Mouse (Mus musculus) stomach, embryonic 15.5 days (tissue): ENCODE data around the gene Ubac2. TPM values are rescaled to one million over a fixed set of nuclear protein-coding genes. Genes with fewer than 3 reads are reported as not detected.
"Not testable (repeated sequence)": the region's sequence is repeated elsewhere in the genome, so short reads cannot be mapped to it uniquely, and the experiment has no call there.

Experiments used
- ATAC-seq: fragments of 200-750 bp; cut with Nextera tagmentation; 2 replicates; pipeline ENCODE4 v1.8.0; 2017; ENCODE audit warnings: low read depth, moderate number of reproducible peaks, moderate TSS enrichment; ENCODE audit not compliant: insufficient read depth, low FRiP score
- H3K27ac ChIP-seq: fragments of 300-500 bp; sonication (generic); 2 replicates; pipeline ENCODE4 v1.5.1; 2015; ENCODE audit warnings: mild to moderate bottlenecking, inconsistent platforms
- H3K27me3 ChIP-seq: fragments of 300-500 bp; sonication (generic); replicated peaks from 2 replicates; pipeline ENCODE4 v1.6.1; 2015; ENCODE audit warnings: inconsistent platforms
- H3K36me3 ChIP-seq: fragments of 300-500 bp; sonication (generic); 2 replicates; pipeline ENCODE4 v1.6.1; 2015; ENCODE audit warnings: inconsistent platforms
- H3K4me1 ChIP-seq: fragments of 300-500 bp; sonication (generic); 2 replicates; pipeline ENCODE4 v1.6.1; 2015; ENCODE audit warnings: inconsistent platforms
- H3K4me2 ChIP-seq: fragments of 300-500 bp; sonication (generic); 2 replicates; pipeline ENCODE4 v1.6.1; 2015; ENCODE audit warnings: mild to moderate bottlenecking, inconsistent platforms
- H3K4me3 ChIP-seq: fragments of 300-500 bp; sonication (generic); replicated peaks from 2 replicates; pipeline ENCODE4 v1.5.1; 2015; ENCODE audit warnings: inconsistent platforms
- H3K9ac ChIP-seq: fragments of 300-500 bp; sonication (generic); 2 replicates; pipeline ENCODE4 v1.6.1; 2015; ENCODE audit warnings: inconsistent platforms
- H3K9me3 ChIP-seq: fragments of 300-500 bp; sonication (generic); 2 replicates; pipeline ENCODE4 v1.6.1; 2016; ENCODE audit warnings: inconsistent platforms
- WGBS: fragments of 180-500 bp; shearing (Covaris S2); methylation state at CpG from one replicate; pipeline ENCODE4 v1.1.7; 2015; 5-methylcytosine and 5-hydroxymethylcytosine counted together
- polyA plus RNA-seq: library from polyadenylated mRNA; unstranded; fragments of >200 nt; fragmentation: Nextera tagmentation; extraction: Ambion mirVana; gene quantifications from 2 replicates; pipeline ENCODE4 v1.2.1, GENCODE M21; 2015

The Ubac2 gene
- polyA plus RNA-seq: 61.6 and 63.0 TPM in 2 replicates

- Histone ChIP-seq H3K9me3 (no peaks in the 10 kb centered on the region), H3K4me1 (peaks cover 10% of the 10 kb centered on the region; the same call in 1 of the 2 replicates), H3K4me3 (peak within 1 kb of the TSS; percentile 71), H3K9ac (peak within 1 kb of the TSS; percentile 88), H3K4me2 (peak within 1 kb of the TSS; percentile 89), H3K36me3 (no peaks in the 10 kb centered on the region), H3K27me3 (no peaks in the 10 kb centered on the region), H3K27ac (peak within 1 kb of the TSS; percentile 95)
- under 1% methylated on average over 59 of the region's 61 CpGs for WGBS
- peak; percentile 97 for ATAC-seq
Observed at GRCm38 (mm10) chr14:121878176-121878858, at the start of gene Ubac2. TSS of gene Ubac2 (plus strand) at chr14:121878620.

- ATAC-seq: no peak
- Histone ChIP-seq H3K4me3 (no peak overlapping the region), H3K36me3 (no peaks in the 10 kb centered on the region), H3K9me3 (no peaks in the 10 kb centered on the region), H3K27me3 (no peaks in the 10 kb centered on the region), H3K9ac (no peak overlapping the region), H3K4me1 (no peaks in the 10 kb centered on the region), H3K4me2 (no peak overlapping the region), H3K27ac (no peak overlapping the region)
- WGBS: 82% methylated on average over 4 of the region's 4 CpGs
Observed at GRCm38 (mm10) chr14:121829816-121830442, 48.5 kb upstream of the Ubac2 start.

GRCm38 (mm10) chr14:121833001-121833520, 45.4 kb upstream of the Ubac2 start:
- no peak overlapping the region for H3K4me2 ChIP-seq
- H3K27ac ChIP-seq: no peak overlapping the region
- 71% methylated on average over 2 of the region's 2 CpGs for WGBS
- H3K9ac ChIP-seq: no peak overlapping the region
- H3K9me3 ChIP-seq: no peaks in the 10 kb centered on the region
- no peak for ATAC-seq
- H3K4me1 ChIP-seq: no peaks in the 10 kb centered on the region
- no peaks in the 10 kb centered on the region for H3K27me3 ChIP-seq
- no peak overlapping the region for H3K4me3 ChIP-seq
- H3K36me3 ChIP-seq: no peaks in the 10 kb centered on the region

GRCm38 (mm10) chr14:121838161-121838560, 40.3 kb upstream of the Ubac2 start:
- ATAC-seq: no peak
- Histone ChIP-seq H3K27ac (no peak overlapping the region), H3K9me3 (no peaks in the 10 kb centered on the region)

GRCm38 (mm10) chr14:121840217-121840616, 38.2 kb upstream of the Ubac2 start:
- 89% methylated on average over 8 of the region's 8 CpGs for WGBS
- H3K9ac ChIP-seq: no peak overlapping the region
- no peak overlapping the region for H3K4me2 ChIP-seq
- no peak overlapping the region for H3K4me3 ChIP-seq
- no peaks in the 10 kb centered on the region for H3K9me3 ChIP-seq
- H3K36me3 ChIP-seq: no peaks in the 10 kb centered on the region
- no peak for ATAC-seq
- no peak overlapping the region for H3K27ac ChIP-seq
- H3K4me1 ChIP-seq: no peaks in the 10 kb centered on the region
- H3K27me3 ChIP-seq: no peaks in the 10 kb centered on the region

More at GRCm38 (mm10) chr14:121838161-121838560, 40.3 kb upstream of the Ubac2 start:
- H3K4me3 ChIP-seq: no peak overlapping the region
- H3K4me2 ChIP-seq: no peak overlapping the region
- H3K27me3 ChIP-seq: no peaks in the 10 kb centered on the region
- H3K36me3 ChIP-seq: no peaks in the 10 kb centered on the region
- WGBS: 88% methylated on average over 4 of the region's 4 CpGs
- H3K9ac ChIP-seq: no peak overlapping the region
- H3K4me1 ChIP-seq: no peaks in the 10 kb centered on the region

- no peak overlapping the region for H3K27ac ChIP-seq
- no peak overlapping the region for H3K4me3 ChIP-seq
- H3K27me3 ChIP-seq: no peaks in the 10 kb centered on the region
- H3K36me3 ChIP-seq: no peaks in the 10 kb centered on the region
- no peak overlapping the region for H3K9ac ChIP-seq
- WGBS: 61% methylated on average over 8 of the region's 8 CpGs
- ATAC-seq: no peak
- H3K4me1 ChIP-seq: no peaks in the 10 kb centered on the region
- H3K9me3 ChIP-seq: no peaks in the 10 kb centered on the region
- H3K4me2 ChIP-seq: no peak overlapping the region
Observed at GRCm38 (mm10) chr14:121844486-121844885, 33.9 kb upstream of the Ubac2 start.

- Histone ChIP-seq H3K4me2 (no peak overlapping the region), H3K27ac (no peak overlapping the region), H3K9me3 (no peaks in the 10 kb centered on the region), H3K27me3 (no peaks in the 10 kb centered on the region), H3K36me3 (no peaks in the 10 kb centered on the region), H3K4me3 (no peak overlapping the region), H3K9ac (no peak overlapping the region), H3K4me1 (no peaks in the 10 kb centered on the region)
- 95% methylated on average over 1 of the region's 1 CpGs for WGBS
- no peak for ATAC-seq
Observed at GRCm38 (mm10) chr14:121851231-121851630, 27.2 kb upstream of the Ubac2 start.

- ATAC-seq: no peak
- Histone ChIP-seq H3K27ac (no peak overlapping the region), H3K36me3 (no peaks in the 10 kb centered on the region), H3K4me3 (no peak overlapping the region), H3K4me1 (no peaks in the 10 kb centered on the region), H3K4me2 (no peak overlapping the region), H3K27me3 (no peaks in the 10 kb centered on the region), H3K9ac (no peak overlapping the region), H3K9me3 (no peaks in the 10 kb centered on the region)
- WGBS: 76% methylated on average over 8 of the region's 8 CpGs
Observed at GRCm38 (mm10) chr14:121852531-121852930, 25.9 kb upstream of the Ubac2 start.

- not testable (repeated sequence) for H3K27ac ChIP-seq, H3K4me2 ChIP-seq, H3K4me1 ChIP-seq, H3K27me3 ChIP-seq, H3K36me3 ChIP-seq, H3K9ac ChIP-seq, H3K9me3 ChIP-seq, H3K4me3 ChIP-seq
- 0 out of 2 replicates have a peak, but pooled peaks have one; percentile 43 for ATAC-seq
- 7% methylated on average over 2 of the region's 2 CpGs for WGBS
Observed at GRCm38 (mm10) chr14:121865162-121865561, 13.3 kb upstream of the Ubac2 start.

GRCm38 (mm10) chr14:121866574-121866973, 11.8 kb upstream of the Ubac2 start:
- Histone ChIP-seq H3K27ac (no peak overlapping the region), H3K4me1 (no peaks in the 10 kb centered on the region), H3K9me3 (no peaks in the 10 kb centered on the region), H3K36me3 (no peaks in the 10 kb centered on the region), H3K27me3 (no peaks in the 10 kb centered on the region), H3K4me3 (no peak overlapping the region), H3K9ac (no peak overlapping the region), H3K4me2 (no peak overlapping the region)
- 59% methylated on average over 3 of the region's 3 CpGs for WGBS
- no peak for ATAC-seq

GRCm38 (mm10) chr14:121869111-121869510, 9.3 kb upstream of the Ubac2 start:
- Histone ChIP-seq H3K4me1 (no peaks in the 10 kb centered on the region), H3K27ac (no peak overlapping the region), H3K9ac (no peak overlapping the region), H3K9me3 (no peaks in the 10 kb centered on the region), H3K36me3 (no peaks in the 10 kb centered on the region), H3K4me2 (no peak overlapping the region), H3K4me3 (no peak overlapping the region), H3K27me3 (no peaks in the 10 kb centered on the region)
- no peak for ATAC-seq
- WGBS: 68% methylated on average over 1 of the region's 1 CpGs

- no peak for ATAC-seq
- no peak overlapping the region for H3K27ac ChIP-seq
- no peak overlapping the region for H3K4me3 ChIP-seq
- H3K9ac ChIP-seq: no peak overlapping the region
- no peaks in the 10 kb centered on the region for H3K27me3 ChIP-seq
- H3K4me1 ChIP-seq: no peaks in the 10 kb centered on the region
- WGBS: 78% methylated on average over 1 of the region's 1 CpGs
- no peaks in the 10 kb centered on the region for H3K9me3 ChIP-seq
- H3K4me2 ChIP-seq: no peak overlapping the region
- no peaks in the 10 kb centered on the region for H3K36me3 ChIP-seq
Observed at GRCm38 (mm10) chr14:121872760-121873159, 5.7 kb upstream of the Ubac2 start.
